Mouse (Mus musculus): ENCODE results near the gene Pak4.
A peak's percentile ranks its signal among the peaks of the same experiment; 100 is the strongest.
"Not testable (repeated sequence)": the region's sequence is repeated elsewhere in the genome, so short reads cannot be mapped to it uniquely, and the experiment has no call there.

Pak4 gene

GRCm38 (mm10) chr7:28597642-28598446, at the start of gene Pak4, which contains the start of gene Samd4b:
Gene Pak4 (minus strand): TSS chr7:28598185.
Gene Samd4b (minus strand): TSS chr7:28598144.
- DNase-seq, result peak; percentile 99 to 100

DNA sequence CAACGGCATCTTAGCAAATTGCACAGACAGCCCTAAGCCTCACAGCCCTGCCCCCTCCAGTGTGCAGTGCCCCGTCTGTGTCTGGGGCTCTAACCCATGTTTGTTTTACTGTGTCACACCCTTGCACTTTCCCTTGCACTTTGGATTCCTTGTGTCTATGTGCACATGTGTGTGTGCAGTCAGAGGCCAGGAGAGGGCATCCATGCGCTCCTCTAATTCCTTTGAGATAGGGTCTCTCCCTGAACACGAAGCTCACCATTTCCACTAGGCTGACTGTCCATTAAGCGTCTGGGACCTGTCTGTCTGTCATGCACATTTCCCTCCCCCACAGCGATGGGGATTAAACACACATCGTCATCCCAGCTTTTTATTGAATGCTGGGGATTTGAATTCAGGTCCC, 49.0 kb upstream of the Pak4 start:
- DNase-seq, result no peak

DNA sequence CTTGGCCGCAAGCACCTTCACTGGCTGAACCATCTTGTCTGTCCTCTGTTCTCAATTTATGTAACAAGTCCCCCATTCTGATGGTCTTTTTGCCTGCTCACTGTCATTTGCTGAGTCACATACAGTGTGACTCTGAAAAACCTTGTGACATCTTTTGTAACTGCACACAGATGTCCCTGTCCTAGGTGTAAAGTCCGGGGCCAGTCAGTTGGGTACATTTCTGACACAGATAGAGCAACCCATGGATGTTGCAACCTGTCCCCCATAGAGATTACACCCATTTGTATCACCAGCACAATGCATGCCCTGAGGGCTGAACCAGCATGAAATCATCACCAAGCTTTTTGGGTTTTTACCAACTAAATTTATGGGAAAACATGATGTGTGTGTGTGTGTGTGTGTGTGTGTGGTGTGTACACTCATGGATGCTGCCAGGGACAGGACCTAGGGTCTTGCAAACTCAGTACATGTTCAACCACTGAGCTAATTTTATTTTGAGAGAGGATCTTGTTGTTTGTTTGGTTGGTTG, 48.0 kb upstream of the Pak4 start:
- no peak for DNase-seq

DNA sequence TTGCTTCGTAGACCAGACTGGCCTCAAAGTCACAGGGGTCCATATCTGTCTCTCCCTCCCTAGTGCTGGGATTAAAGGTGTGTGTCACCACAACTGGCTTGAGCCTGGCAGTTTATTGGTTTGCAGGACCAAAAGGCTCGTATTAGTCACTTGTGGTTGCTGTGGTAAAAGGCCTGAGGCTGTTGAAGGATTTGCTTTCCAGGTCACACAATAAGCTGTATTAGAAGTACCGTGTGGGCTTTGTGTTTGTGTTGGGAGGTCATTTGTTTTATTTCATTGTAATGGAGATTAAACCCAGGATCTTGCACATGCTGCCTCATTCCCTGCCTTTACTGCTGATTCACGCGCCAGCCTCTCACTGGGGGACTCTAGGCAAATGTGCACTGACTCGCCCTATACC, 47.4 kb upstream of the Pak4 start:
- DNase-seq, result no peak

GRCm38 (mm10) chr7:28641546-28641945, 43.6 kb upstream of the Pak4 start:
- DNase-seq, result no peak

DNA sequence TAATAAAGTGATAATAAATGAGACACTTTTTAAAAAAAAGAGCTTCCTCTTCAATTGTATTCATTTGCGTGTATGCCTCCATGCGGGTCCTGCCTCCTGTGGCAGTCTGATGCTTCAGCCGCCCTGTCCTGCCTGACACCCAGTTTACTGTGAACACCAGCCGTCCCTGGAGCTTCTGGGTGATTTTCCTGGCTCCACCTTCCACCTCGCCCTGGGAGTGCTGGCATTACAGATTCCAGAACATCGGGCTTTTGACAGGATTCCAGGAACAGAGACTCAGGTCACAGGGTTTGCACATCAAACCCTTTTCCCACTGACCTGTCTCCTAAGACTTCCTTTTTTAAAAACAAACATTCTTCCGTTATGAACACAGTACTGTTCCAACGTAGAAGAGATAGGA, 39.5 kb upstream of the Pak4 start:
- DNase-seq, result peak; percentile 18 to 30

GRCm38 (mm10) chr7:28634128-28634527, 36.1 kb upstream of the Pak4 start:
- no peak for DNase-seq

DNA sequence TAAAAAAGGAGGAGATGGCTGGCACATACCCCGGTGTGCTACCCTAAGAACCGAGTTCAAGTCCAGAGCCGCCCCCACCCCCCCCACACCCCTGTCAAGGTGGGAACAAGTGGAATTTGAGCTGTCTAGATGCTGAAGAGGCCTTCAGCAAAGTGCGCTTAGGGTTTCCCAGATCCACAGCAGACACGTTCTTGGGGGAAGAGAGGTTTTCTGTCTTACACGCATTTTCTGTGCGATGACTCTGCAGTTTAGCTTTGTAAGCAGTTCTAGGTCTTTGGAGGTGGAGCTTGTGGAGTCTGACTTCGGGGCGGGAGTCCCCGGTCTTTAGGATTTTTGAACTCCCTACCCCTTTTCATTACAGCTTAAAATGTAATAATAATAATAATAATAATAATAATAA, 33.1 kb upstream of the Pak4 start, which contains the start of gene Acp7:
Gene Acp7, minus strand, starts transcription at position 260 of the 400 bp plus-strand sequence.
- no peak for DNase-seq

GRCm38 (mm10) chr7:28624791-28625190, 26.8 kb upstream of the Pak4 start:
- DNase-seq, result no peak

DNA sequence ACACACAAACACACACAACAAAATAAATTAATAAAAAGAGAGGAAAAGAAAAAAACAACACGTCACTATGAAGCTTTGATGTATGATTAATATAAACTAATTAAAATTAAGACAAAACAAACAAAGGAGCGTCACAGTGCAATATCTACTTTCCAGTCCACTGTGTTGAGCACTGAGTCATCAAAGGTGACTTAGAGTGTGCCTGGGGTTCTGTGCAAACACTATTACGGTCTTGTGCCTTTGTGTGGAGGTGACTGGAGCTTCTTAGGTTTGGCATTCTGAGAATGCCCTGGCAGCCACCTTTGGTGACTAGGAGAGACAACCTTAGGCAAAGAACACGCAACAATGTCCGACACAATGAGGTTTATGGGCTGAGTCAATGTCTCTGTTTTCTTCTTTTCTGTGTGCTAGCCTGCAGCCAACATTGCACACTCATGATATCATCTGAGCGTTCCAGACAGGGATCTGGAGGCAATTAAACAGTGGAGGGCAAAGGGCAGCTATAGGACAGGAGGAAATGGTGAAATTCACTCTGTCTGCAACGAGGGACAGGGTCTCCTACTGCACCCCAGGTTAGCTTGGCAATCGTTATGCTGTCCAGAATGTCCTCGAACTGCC, 21.2 kb upstream of the Pak4 start:
- DNase-seq, result no peak

DNA sequence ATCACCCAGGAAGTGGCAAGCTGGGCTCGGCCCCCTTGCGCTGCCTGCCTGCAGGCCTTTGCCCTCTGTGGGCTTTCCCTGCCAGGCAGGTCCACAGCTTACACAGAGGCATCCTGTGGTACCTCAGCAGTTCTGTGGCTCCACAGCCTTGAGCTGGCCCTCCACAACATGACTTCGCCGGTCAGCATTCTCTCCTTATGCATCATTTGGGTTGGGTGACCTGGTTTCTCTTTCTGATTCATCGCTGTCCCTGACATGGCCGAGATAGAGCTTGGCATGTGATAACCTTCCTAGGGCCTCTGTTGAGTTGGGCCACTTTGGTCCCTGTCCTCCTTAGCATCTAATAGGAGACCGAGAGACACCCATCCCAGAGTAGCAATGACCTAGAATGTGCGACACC, 8.0 kb upstream of the Pak4 start:
- DNase-seq, result no peak

- DNase-seq, result not testable (repeated sequence)
Measured at GRCm38 (mm10) chr7:28603788-28604187, 5.8 kb upstream of the Pak4 start.

DNA sequence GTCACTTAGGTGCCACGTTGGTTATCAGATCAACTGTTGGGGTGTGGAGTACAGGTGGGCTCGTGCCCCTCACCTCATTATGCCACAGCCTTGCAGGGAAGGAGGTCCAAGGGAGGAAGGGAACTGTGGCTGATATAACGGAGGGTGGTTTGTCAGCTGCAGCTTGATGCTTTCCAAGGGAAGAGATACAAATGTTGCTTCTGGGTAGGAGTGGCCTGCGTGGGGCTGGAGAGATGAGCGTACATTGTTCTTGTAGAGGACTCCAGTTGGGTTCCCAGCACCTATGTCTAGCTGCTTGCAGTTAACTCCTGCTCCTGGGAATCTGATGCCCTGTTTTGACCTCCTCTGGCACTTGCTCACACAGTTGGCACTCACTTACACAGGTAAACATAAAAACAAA, 5.2 kb upstream of the Pak4 start:
- no peak for DNase-seq

- peak; percentile 53 to 75 for DNase-seq
Measured at GRCm38 (mm10) chr7:28601668-28602067, 3.7 kb upstream of the Pak4 start.

GRCm38 (mm10) chr7:28601029-28601428, 3.0 kb upstream of the Pak4 start:
- peak; percentile 60 to 89 for DNase-seq

DNA sequence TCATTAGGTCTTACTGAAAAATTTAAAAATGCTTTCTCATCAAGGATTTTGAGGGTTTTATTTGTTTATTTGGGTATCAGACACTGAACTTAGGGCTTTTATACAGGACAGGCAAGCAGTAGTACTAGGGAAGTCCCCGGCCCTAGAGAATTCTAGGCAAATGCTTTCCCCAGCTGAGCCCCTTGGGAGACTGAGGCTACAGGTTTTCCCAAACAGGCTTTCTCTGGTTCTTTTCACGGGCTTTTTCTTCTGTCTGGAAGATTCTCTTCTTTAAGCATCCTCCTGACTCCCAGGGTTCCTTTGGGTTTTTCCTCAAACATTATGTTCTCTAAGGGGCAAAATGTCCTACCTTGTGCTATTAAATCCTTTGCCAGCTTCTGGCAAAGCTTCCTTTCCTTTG, 966 bp upstream of the Pak4 start:
- DNase-seq, result no peak

DNA sequence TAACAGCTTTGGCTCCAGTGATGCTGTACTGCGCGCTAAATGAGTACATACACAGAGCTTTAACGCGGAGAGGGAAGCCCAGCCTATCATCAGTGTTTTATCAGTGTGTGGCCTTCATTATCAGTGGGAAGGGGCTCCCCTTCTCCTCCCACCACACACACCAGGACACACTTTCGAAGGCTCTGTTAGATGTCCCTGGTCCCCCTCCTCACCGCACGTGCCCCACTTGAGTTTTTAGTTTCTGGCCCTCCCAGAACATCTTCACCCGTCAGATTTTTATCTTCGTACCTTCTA, 761 bp downstream of the Pak4 start:
- DNase-seq, result no peak

GRCm38 (mm10) chr7:28596436-28597276, 1.3 kb downstream of the Pak4 start:
- peak; percentile 83 to 90 for DNase-seq

GRCm38 (mm10) chr7:28595751-28596435, 2.1 kb downstream of the Pak4 start:
- DNase-seq, result peak in 1 of 2 experiments; percentile 40

GRCm38 (mm10) chr7:28593206-28594111, 4.5 kb downstream of the Pak4 start:
- peak; percentile 69 to 72 for DNase-seq

- no peak for DNase-seq
Measured at GRCm38 (mm10) chr7:28591862-28592261, 6.1 kb downstream of the Pak4 start.

GRCm38 (mm10) chr7:28587644-28588043, 10.3 kb downstream of the Pak4 start:
- DNase-seq, result peak; percentile 79 to 82
